Mouse (Mus musculus) retina, embryonic 14.5 days (tissue): ENCODE data around the gene Zswim5.
"Not testable (repeated sequence)": the region's sequence is repeated elsewhere in the genome, so short reads cannot be mapped to it uniquely, and the experiment has no call there.

Experiments
- DNase-seq: peaks from one replicate; pipeline ENCODE4 v3.0.0-alpha.2; 2015; ENCODE audit warnings: low spot score

Zswim5 gene

DNA sequence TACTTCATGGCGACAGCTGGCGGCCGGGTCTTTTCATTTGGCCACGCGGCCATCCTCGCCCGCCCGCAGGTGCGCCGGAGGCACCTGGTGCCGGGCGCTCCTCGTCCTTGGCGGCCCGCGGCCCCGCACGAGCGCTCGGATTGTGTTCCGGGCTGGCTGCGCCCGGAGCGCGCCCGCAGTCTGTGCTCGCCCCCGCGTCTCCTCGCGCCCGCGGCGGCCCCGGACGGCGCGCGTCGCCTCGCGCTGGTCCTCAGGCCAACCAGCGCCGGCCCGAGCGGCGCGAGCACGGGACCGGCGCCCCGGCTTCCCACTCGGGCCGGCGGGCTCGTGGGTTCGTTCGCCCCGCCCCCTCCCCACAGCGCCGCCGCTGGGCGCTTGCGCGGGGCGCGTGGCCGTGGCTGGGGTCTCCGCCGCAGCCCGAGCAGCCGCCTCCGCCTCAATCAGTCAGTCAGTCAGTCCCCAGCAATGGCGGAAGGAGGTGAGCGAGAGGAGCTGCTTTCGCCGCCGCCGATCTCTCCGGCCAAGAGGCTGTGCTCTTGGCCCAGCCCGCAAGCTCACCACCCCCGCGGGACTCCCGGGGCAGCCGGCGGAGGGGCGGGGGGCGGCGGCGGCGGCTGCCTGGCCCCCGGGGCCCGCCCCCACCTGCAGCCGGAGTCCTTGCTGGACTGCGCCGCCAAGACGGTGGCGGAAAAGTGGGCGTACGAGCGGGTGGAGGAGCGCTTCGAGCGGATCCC, at the start of gene Zswim5:
Gene Zswim5, plus strand, starts transcription at position 382 of the 734 bp plus-strand sequence.
- peak; percentile 86 for DNase-seq

DNA sequence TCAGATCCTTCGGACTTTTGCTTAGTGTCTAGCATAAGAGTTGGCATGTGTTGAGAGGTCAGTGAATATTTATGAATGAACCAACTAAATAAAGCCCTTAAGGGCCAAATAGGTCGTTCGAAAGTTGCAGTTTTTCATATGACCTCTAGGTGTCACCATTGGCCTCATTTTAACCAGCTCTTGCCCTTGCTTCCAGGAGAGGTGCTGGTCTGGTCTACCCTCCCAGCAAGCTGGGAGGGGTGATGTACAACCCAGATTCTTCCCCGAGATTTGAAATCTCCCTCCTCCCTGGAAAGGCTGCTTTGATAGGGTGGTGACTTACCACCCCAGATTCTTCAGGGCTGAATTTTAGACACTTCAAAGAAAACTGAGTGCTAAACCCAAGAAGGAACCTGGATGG, 49.4 kb upstream of the Zswim5 start:
- peak; percentile 97 for DNase-seq

DNA sequence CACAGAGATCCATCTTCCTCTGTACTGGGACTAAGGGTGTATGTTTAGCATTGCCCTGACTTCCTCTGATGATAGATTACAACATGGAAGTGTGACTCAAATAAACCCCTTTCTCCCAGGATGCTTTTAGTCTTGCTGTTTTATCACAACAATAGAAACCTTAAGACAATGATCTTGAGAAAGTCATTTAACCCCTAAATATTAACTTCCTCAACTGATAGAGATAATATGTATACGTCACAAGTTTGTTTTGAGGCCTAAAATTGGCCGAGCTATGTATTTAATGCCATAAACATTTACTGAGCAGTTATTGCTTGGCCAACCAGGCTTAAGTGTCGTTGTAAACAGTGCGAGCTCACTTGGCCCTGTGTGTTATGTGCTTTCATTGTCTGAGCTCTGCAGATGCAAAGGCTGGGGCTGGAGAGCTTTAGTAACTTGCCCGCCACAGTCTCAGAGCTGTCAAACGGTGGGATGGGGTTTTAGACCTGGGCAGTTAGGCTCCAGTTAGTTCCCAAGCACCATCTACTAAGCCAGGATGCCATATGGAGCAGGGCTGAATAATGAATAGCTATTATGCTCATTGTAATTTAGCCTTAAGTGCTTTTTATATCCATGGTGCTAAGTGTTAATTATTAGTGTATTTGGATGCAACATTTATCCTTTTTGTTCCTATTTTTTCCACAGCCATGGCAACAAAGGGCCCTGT, 47.7 kb upstream of the Zswim5 start:
- DNase-seq, result peak; percentile 45

DNA sequence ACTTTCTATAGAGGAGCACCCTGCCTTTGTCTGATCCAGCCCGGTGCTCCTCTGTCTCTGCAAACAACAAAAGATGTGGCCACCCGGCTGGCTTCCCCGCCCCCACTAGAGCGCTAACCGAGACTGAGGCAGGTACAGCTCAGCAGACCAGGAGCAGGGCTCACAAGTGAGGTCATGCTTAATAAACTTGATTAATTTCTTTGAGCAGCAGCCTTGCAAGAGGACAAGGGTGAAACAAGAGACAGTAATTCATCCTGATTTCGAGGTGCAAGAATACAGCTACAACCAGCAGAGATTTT, 47.2 kb upstream of the Zswim5 start:
- DNase-seq, result peak; percentile 67

DNA sequence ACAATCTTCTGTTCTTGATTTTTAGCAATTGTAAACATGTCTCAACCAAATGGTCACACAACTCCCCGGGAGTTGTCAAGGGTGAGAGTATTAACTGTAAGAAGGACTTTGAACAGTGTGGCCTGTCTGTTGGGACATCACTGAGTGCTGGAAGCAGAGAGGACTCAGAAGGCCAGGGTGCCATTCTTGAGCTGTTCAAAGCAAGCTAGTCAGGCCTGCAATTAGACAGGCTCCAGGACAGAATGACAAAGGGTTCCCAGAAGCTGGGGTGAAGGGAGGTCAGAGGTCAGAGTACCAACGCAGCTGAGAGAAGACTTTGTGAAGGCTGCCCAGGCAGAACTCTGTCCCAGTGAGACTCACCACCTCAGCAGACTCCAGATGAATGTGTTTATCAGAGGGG, 38.2 kb upstream of the Zswim5 start:
- DNase-seq, result peak; percentile 50

DNA sequence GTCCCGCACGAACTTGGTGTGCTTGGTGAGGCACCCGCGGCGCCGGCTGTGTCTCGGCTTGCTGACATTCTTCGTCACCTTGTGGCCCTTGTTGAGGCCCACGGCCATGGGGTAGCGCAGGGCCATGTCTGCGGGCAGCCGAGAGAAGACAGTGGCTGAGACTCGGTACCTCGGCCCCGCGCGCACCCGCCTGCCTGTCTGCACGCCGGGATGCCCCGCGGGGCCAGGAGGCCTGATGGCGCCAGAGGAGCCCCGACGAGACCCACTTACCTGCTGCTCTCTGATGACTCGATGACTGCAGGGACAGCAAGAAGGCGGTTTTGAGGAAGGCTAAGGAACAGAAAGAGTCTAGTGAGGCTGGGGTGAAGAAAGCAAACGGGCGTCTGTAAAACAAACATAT, 37.1 kb upstream of the Zswim5 start:
- not testable (repeated sequence) for DNase-seq

DNA sequence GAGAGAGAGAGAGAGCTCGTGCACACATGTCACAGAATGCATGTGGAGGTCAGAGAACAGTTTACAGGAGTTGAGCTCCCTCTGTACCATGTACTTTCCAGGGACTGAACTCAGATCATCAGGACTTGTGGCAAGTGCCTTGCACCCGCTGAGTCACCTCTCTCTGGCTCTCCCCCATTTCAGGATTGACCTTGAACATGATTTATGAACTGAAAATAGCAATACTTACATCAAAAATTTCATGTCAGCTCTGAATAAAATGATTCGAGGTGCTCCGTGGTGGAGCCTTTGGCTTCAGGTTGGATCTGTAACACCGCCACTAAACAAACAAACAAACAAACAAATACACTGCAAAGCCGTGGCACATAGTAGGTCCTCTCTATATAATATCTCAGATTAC, 36.3 kb upstream of the Zswim5 start:
- no peak for DNase-seq

DNA sequence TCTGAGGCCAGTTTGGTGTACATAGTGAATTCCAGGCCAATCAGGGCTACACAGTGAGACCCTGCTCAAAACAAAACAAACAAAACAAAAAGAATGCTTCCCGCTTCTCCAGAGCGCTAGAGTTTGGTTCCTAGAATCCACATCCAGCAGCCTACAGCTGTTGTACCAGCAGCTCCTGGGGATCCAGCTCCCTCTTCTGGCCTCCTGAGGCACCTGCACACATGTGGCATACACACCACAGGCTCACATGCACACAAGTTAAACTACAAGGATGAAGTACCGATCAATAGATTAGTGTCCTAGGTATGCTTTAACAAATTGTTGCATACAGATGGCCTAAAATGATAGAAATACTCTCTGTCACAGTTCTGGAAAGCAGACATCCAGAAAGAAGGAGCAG, 32.9 kb upstream of the Zswim5 start:
- DNase-seq, result no peak

DNA sequence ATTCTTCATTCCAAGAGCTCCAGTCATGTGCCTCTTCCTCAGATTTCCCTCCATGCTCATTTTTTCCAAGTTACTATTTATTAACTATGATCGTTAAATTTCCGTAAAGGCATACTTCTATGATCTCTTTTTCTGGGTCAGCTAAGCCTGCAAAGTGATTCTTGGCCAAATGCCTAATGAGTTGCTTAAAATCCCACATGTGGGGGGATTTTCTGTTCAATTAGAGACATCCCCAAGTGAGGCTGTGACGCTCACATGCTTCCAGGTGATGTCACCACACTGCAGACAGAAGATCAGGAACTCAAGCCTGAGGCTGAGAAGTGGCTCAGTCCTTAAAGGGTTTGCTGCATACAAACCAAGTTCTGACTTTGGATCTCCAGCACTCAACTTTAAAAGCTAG, 27.3 kb upstream of the Zswim5 start:
- DNase-seq, result no peak

DNA sequence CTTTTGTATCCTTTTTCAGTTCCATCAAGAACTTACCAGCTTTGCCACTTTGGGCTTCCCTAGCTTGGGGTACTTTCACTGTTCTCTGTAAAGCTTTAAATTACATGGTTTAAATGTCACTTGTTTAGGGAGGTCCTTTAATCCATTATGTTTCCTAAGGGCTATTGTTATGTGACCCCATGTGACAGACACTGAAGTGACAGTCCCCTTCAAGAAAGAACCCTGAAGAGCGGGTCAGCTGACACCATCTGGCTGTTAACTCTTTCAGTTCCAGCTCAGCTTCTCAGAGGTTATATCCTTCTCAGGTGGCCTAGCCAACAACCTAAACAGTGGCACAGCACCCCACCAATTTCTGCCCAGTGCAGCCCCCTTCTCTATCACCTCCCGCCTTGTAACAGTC, 22.9 kb upstream of the Zswim5 start:
- DNase-seq, result peak; percentile 69

DNA sequence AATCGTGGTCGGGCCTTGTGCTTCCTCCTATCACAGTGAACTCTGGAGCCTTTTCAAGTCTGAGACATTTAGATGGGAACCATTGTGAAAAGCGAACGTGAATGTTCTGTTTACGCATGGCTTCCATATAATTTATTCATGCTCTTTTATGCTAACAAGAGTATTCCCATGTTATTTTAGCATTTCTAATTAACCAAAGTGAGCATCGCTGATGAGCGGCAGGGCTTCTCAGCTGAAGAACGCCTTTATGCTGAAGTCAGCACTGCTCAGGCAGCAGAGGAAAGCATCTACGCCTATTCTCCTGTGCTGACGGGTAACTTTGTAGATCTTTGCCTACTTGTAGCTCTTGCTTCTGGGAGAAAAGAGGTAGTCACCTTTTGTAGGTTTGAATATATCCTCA, 20.0 kb upstream of the Zswim5 start:
- DNase-seq, result no peak

DNA sequence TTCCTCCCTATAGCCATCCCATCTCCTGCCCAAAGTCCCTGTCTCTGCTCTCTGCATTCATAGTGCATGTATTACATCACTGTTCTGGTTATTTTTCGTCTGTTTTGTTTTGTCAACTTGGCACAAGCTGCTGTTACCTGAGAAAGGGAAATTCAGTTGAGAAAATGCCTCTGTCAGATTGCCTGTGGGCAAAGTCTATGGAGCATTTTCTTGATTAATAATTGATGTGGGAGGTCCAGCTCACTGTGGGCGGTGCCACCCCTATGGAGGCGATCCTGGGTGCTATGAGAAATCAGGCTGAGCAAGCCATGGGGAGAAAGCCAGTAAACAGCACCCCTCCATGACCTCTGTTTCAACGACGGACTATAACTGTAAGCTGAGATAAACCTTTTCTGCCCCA, 17.5 kb upstream of the Zswim5 start:
- DNase-seq, result no peak

DNA sequence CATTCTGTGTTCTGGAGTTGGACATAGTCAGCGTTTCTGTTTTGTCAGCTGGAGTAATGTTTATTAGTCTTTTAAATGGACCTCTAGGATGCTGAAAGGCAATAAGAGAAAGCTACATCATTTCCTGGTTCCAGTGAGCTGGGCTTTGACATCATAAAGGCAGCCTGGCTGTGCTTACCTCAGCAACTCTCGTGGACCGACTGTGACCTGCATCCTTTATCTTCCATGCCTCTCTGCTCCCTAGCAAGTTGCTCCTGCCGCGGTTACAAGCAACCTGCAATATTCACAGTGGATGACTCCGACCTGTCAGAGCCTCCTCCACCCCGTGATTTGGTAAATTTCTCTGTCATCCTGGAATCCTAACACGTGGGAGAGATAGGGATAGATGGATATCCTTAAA, 15.2 kb upstream of the Zswim5 start:
- no peak for DNase-seq

DNA sequence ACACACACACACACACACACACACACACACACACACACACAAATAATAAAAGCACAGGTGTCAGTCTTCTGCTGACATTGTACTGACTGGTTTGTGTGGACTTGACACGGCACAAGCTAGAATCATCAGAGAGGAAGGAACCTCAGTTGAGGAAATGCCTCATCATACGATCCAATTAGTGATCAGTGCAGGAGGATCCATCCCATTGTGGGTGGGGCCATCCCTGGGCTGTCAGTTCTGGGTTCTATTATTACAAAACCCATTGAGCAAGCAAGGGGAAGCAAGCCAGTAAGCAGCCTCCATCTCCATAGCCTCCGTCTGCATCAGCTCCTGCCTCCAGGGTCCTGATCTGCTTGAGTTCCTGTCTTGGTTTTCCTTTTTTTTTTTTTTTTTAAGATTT, 7.3 kb upstream of the Zswim5 start:
- DNase-seq, result no peak

DNA sequence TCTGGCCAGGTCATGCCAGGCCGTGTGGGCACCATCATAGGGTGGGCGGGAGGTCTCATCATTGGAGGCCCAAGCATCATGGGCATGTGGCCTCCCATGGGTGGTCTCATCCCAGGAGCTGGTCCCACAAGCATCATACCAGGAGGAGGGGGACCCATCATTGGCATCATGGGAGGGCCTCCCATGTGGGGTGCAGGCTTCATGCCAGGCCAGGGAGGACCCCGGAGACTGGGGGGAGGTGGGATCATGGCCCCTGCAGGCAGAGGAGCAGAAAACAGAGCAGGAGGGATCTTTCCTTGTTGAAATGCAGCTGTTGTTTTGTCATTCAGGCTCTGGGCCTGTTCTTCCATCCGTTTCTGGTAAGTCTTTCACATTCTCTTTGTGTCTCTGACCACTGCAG, 2.6 kb upstream of the Zswim5 start:
- DNase-seq, result no peak

DNA sequence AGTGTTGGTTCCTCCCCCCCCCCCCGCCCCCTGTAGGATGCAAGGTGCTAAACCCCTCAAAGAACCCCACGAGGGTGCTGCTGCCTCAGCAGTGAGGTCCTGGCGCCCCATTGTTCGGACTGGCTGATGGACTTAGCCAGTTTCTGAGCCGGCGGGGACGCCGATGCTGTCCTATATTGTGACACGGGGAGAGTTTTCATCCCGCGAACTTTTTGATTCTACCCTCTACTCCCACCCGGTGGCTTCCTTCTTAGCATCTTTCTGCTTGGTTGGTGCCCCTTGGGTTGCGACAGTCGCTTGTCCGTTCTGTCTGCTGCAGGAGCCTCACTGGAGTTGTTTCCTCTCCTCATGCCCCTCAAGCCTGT, 564 bp upstream of the Zswim5 start:
- DNase-seq, result peak; percentile 73

DNA sequence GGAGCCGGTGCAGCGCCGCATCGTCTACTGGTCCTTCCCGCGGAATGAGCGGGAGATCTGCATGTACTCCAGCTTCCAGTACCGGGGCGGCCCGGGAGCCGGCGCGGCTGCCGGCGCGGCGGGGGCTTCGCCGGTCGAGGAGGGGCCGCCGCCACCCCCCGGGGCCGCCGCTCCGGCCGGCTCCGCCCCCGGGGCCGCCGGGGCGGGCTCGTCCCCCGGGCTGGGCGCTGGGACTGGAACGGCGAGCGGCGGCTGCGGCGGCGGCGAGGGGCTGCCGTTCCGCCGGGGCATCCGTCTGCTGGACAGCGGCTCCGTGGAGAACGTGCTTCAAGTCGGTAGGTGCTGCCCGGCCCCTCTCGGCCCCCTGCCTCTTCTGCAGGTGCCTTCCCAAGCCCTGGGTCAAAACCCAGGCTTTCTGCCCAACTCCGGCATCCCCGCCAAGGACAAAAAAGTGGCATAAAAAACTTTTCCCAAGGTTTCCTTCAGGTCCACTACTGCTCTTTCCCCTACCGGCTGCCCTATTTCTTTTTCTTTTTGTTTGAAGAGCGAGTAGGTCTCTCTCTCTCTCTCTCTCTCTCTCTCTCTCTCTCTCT, 649 bp downstream of the Zswim5 start:
- DNase-seq, result peak; percentile 60

DNA sequence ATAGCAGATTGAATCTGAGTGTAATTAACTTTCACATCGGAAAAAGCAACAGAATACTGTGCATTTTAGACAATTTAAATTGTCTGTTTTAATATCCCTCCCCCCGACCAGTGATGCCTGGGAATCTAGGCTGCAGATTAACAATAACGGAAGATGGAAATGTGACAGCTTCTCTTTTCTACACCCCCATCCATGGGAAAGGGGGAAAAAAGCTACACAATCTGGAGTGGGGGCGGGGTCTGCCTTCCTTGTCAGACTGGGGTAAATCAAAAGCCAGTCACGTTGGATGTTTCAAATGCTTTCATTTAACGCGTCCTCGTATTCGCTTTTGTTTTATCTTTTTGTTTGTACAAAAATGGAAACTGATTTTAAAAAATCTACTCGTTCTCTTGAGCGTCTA, 1.3 kb downstream of the Zswim5 start:
- peak; percentile 75 for DNase-seq

DNA sequence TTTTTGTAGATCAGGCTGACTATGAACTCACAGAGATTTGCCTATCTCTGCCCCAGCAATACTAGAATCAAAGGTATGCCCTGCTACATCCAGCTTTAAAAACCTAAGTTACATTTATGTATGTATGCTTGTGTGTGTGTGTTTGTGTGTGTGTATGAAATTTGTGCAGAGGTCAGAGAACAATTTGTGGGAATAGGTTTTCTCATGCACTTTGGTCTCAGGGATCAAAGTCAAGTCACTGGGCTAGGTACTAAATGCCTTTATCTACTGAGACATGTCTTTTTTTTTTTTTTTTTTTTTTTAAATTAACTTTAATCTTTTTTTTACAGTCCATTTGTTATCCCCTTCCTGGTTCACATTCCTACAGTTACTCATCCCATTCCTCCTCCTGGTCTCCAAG, 5.5 kb downstream of the Zswim5 start:
- DNase-seq, result no peak

DNA sequence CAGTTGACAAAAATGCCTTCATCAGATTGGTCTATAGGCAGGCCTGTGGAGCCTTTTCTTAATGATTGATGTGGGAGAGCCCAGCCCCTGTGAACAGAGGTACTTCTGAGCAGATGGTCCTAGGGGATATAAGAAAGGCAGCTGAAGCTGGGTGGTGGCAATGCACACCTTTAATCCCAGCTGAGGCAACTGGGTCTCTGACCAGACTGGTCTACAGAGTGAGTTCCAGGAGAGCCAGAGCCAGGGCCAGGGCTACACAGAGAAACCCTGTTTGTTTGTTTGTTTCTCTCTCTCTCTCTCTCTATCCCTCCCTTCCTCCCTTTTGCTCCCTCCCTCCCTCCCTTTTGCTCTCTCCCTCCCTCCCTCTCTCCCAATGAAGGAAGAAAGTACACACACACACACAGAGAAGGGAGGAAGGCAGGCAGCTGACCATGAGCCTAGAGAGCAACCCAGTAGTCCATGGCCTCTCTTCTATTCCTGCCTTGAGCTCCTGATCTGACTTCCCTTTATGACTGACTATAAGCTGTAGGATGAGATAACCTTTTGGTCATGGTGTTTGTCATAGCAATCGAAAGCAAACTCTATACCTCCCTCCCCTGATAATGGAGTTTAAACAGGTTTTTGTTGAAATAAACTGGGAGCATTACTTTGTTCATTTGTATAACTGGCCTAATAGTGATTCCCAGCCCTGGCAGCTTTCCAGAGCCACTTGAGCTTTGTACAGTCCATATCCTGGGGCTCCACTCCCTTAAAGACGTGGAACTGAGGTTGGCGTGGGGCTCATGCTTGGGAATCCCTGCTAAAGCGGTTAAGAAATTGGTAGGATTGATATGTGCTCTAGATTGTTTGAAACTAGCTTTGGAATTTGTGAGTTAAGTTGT, 17.3 kb downstream of the Zswim5 start:
- DNase-seq, result no peak

DNA sequence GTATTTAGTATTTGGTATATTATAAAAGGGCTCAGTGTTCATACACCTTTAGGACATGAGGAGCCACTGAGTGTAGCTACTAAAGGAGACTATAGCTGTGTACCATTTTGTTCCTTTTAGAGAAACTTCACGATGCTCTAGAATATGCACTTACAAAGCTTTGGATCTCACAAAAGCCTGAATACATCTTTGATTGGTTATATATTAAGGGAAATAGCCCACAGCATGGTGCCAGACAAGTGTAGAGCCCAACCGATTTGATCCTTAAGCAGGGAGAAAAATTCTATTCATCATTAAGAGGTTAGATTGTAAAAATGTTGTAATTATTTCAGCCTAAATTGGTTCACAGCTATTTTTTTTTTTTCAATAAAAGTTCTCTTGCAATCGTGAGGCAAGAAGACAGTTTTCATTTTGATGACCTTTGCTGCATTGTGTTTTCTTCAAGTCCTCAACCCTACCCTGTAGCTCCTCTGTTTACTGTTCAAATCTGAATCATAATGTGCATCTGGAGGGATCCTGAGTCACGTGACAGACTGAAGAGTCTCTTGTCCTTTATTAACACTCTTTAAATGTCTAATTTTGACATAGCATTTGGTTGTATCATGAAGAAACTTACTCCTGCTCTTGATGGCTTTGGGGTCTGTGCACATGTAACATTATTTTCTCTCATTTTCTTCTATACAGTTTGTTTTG, 33.5 kb downstream of the Zswim5 start:
- peak; percentile 5 for DNase-seq

DNA sequence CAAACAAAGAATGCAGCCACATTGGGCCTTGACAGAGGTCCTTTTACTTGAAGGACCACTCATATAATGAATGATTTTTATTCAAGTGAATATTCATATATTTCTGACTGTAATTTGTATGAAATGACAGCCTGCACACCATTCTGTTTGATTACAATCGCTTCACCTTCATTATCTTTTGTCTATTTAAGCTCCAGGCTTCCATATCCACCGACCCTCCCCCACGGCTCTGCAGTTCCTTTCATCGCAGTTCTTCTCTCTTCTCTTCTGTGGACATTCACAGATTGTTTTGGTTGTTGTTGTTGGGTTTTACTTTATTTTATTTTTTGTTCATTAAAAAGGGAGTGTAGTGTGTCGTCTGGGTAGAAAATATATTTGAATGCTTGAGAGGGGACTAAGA, 34.0 kb downstream of the Zswim5 start:
- peak; percentile 20 for DNase-seq
